ENCODE assay signal across 22 mouse cellular contexts in the genomic region with DNA sequence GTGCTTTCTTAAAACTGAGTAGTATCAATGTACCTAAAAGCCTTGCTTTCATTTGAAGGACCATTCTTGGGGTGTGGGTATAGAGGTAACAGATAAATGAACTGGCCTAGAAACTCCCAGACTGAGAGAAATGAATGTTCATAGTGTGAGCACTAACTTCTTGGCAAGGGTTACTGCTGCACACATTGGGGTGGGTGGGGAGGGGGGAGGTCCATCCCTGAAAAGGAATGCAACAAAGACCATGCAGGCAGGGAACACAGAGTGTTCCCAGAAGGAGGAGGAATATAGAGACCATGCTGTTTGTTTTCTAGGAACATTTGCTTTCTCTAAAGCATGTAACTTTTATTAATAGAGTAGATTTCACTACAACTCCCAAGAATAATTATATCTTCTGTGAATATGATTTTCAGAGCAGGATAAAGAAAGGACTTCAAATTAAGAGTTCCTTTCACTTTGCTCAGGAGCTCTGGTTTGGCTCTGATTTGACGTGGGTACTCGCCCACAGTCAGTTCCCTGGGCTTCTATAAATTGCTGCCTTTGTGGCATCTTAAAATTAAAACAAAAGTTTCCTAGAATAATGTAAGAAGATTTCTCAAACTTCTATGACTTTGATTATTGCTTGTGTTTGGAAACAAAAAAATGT.
DNase-seq lines count a peak whose midpoint lies in the region; ATAC-seq lines count a peak whose summit lies in the region.
"Had no signal": no experiment of that assay in that cellular context is flagged by ENCODE, and none has a peak within 500 bp of the region (broad histone marks: within the 10 kb centered on the region; RNA-seq: fewer than 3 reads in every experiment).

No protein-coding gene starts in this region.

- WGBS in neural tube, embryonic 13.5 days = 56% methylated on average over 2 of the region's 2 CpGs
- 8% methylated on average over 2 of the region's 2 CpGs for WGBS in forebrain, embryonic 16.5 days

- H3K27me3 ChIP-seq in neural tube, embryonic 13.5 days = no peaks in the 10 kb centered on the region
- H3K27me3 ChIP-seq in forebrain, embryonic 16.5 days (replicated peaks; ENCODE audit: control insufficient read depth, insufficient read depth, low read length) = no peaks in the 10 kb centered on the region
- H3K27me3 ChIP-seq: embryonic facial prominence, embryonic 13.5 days; limb, embryonic 12.5 days; liver, embryonic 13.5 days; lung, embryonic 15.5 days; Patski had no signal

- no peak overlapping the region for H3K4me2 ChIP-seq in neural tube, embryonic 13.5 days
- no peak overlapping the region for H3K4me2 ChIP-seq in forebrain, embryonic 16.5 days (ENCODE audit: low read length)
- H3K4me2 ChIP-seq: embryonic facial prominence, embryonic 13.5 days; limb, embryonic 12.5 days; liver, embryonic 13.5 days; lung, embryonic 15.5 days; midbrain, embryonic 11.5 days had no signal

- peak; percentile 92 for ATAC-seq in frontal cortex, adult (ENCODE audit: low TSS enrichment)
- peak; percentile 59; the same call in 1 of the 2 replicates for ATAC-seq in neural tube, embryonic 13.5 days (ENCODE audit: low read depth)
- ATAC-seq in forebrain, embryonic 16.5 days = peak; percentile 75
- ATAC-seq: activated CD4-positive, CD25-positive, alpha-beta regulatory T cell, adult 4 months; Patski had no signal

- H3K4me3 ChIP-seq in neural tube, embryonic 13.5 days = no peak overlapping the region
- no peak overlapping the region for H3K4me3 ChIP-seq in forebrain, embryonic 16.5 days (replicated peaks; ENCODE audit: low read length)
- H3K4me3 ChIP-seq: embryonic facial prominence, embryonic 13.5 days; heart, adult 2 months; limb, embryonic 12.5 days; liver, embryonic 13.5 days; lung, embryonic 15.5 days had no signal

- DNase-seq in frontal cortex, postnatal 25 days (ENCODE audit: low spot score in 2 of 2) = no peak
- no peak for DNase-seq in neural tube, embryonic 10.5 days (ENCODE audit: extremely low spot score, low spot score)
- peak; percentile 6 for DNase-seq in retina, embryonic 14.5 days (ENCODE audit: low spot score)
- no peak for DNase-seq in cerebellum, adult 9-11 months
- DNase-seq: adrenal gland, postnatal 14 days; B cell, adult 2 months; cerebellum, adult 2 months; gastrocnemius, postnatal 14 days; heart, adult 2 months; kidney, adult 8-10 months; layer of hippocampus, postnatal 36 days; liver, embryonic 13.5 days had no signal

- H3K9me3 ChIP-seq in neural tube, embryonic 13.5 days = no peaks in the 10 kb centered on the region
- H3K9me3 ChIP-seq in forebrain, embryonic 16.5 days (ENCODE audit: control insufficient read depth, low read length) = no peaks in the 10 kb centered on the region
- H3K9me3 ChIP-seq: embryonic facial prominence, embryonic 13.5 days; limb, embryonic 12.5 days; liver, embryonic 13.5 days; lung, embryonic 15.5 days had no signal

- no peak overlapping the region for H3K9ac ChIP-seq in neural tube, embryonic 13.5 days
- no peak overlapping the region for H3K9ac ChIP-seq in forebrain, embryonic 16.5 days (replicated peaks; ENCODE audit: low read depth, low read length)
- H3K9ac ChIP-seq: embryonic facial prominence, embryonic 13.5 days; limb, embryonic 12.5 days; liver, embryonic 13.5 days; lung, embryonic 15.5 days had no signal

- no peaks in the 10 kb centered on the region for H3K36me3 ChIP-seq in neural tube, embryonic 13.5 days
- no peaks in the 10 kb centered on the region for H3K36me3 ChIP-seq in forebrain, embryonic 16.5 days (ENCODE audit: control insufficient read depth, insufficient read depth)
- H3K36me3 ChIP-seq: embryonic facial prominence, embryonic 13.5 days; limb, embryonic 12.5 days; liver, embryonic 13.5 days; lung, embryonic 15.5 days had no signal

- no peaks in the 10 kb centered on the region; the same call in 1 of the 2 replicates for H3K4me1 ChIP-seq in neural tube, embryonic 13.5 days (replicated peaks)
- no peaks in the 10 kb centered on the region for H3K4me1 ChIP-seq in forebrain, embryonic 16.5 days (replicated peaks; ENCODE audit: control insufficient read depth, insufficient read depth, low read length)
- H3K4me1 ChIP-seq: embryonic facial prominence, embryonic 13.5 days; limb, embryonic 12.5 days; liver, embryonic 13.5 days; lung, embryonic 15.5 days had no signal

- no peak overlapping the region for H3K27ac ChIP-seq in neural tube, embryonic 13.5 days (replicated peaks)
- no peak overlapping the region for H3K27ac ChIP-seq in forebrain, embryonic 16.5 days (ENCODE audit: low read length)
- H3K27ac ChIP-seq: embryonic facial prominence, embryonic 13.5 days; heart, adult 2 months; limb, embryonic 12.5 days; liver, embryonic 13.5 days; lung, embryonic 15.5 days; macrophage had no signal
